Mouse (Mus musculus) ovary, postnatal 14 days (tissue): Measurements from ENCODE around the gene Lta.
"Not testable (repeated sequence)": the region's sequence is repeated elsewhere in the genome, so short reads cannot be mapped to it uniquely, and the experiment has no call there.

Experiments used
- DNase-seq: peaks from one replicate; pipeline ENCODE4 v3.0.0; 2022; ENCODE audit warnings: low spot score

Gene Lta

GRCm38 (mm10) chr17:35239700-35240099, 34.5 kb upstream of the Lta start:
- no peak for DNase-seq

GRCm38 (mm10) chr17:35237504-35237903, 32.4 kb upstream of the Lta start:
- no peak for DNase-seq

- DNase-seq = no peak
Measured at GRCm38 (mm10) chr17:35236996-35237395, 31.8 kb upstream of the Lta start.

- DNase-seq = peak; percentile 99
Measured at GRCm38 (mm10) chr17:35236390-35236746, 31.2 kb upstream of the Lta start.

- peak; percentile 83 for DNase-seq
Measured at GRCm38 (mm10) chr17:35235614-35236389, 30.7 kb upstream of the Lta start, which contains the start of gene Nfkbil1. Gene Nfkbil1, minus strand, starts transcription at chr17:35235792.

- DNase-seq = no peak
Measured at GRCm38 (mm10) chr17:35234903-35235302, 29.8 kb upstream of the Lta start.

- DNase-seq = not testable (repeated sequence)
Measured at GRCm38 (mm10) chr17:35234090-35234489, 28.9 kb upstream of the Lta start.

- no peak for DNase-seq
Measured at GRCm38 (mm10) chr17:35233114-35233980, 28.2 kb upstream of the Lta start, which contains the start of gene Atp6v1g2. Gene Atp6v1g2, plus strand, starts transcription at chr17:35233660.

GRCm38 (mm10) chr17:35232659-35233058, 27.5 kb upstream of the Lta start:
- DNase-seq = no peak

GRCm38 (mm10) chr17:35232043-35232442, 26.9 kb upstream of the Lta start:
- peak; percentile 86 for DNase-seq

GRCm38 (mm10) chr17:35231022-35231421, 25.9 kb upstream of the Lta start:
- DNase-seq = no peak

- no peak for DNase-seq
Measured at GRCm38 (mm10) chr17:35226561-35227046, 21.5 kb upstream of the Lta start.

- DNase-seq = no peak
Measured at GRCm38 (mm10) chr17:35225456-35225855, 20.3 kb upstream of the Lta start.

- no peak for DNase-seq
Measured at GRCm38 (mm10) chr17:35224641-35225040, 19.5 kb upstream of the Lta start.

- no peak for DNase-seq
Measured at GRCm38 (mm10) chr17:35222299-35222698, 17.1 kb upstream of the Lta start.

GRCm38 (mm10) chr17:35220156-35220952, 15.2 kb upstream of the Lta start, which contains the start of gene Gm16181:
Gene Gm16181, plus strand, starts transcription at chr17:35220834.
- no peak for DNase-seq

- DNase-seq = no peak
Measured at GRCm38 (mm10) chr17:35219601-35220041, 14.5 kb upstream of the Lta start.

- no peak for DNase-seq
Measured at GRCm38 (mm10) chr17:35218516-35219193, 13.5 kb upstream of the Lta start.

GRCm38 (mm10) chr17:35213071-35213470, 7.9 kb upstream of the Lta start:
- DNase-seq = no peak

- no peak for DNase-seq
Measured at GRCm38 (mm10) chr17:35210593-35210992, 5.4 kb upstream of the Lta start.
